Mouse (Mus musculus) stomach, embryonic 16.5 days (tissue): ENCODE results near the gene Pold1. TPM values are rescaled to one million over a fixed set of nuclear protein-coding genes. Genes with fewer than 3 reads are reported as not detected.

Source experiments
- ATAC-seq: fragments of 200-750 bp; cut with Nextera tagmentation; 2 replicates; pipeline ENCODE4 v1.8.0; 2017; ENCODE audit warnings: moderate number of reproducible peaks, moderate TSS enrichment; ENCODE audit not compliant: insufficient read depth, low FRiP score
- H3K27ac ChIP-seq: fragments of 300-500 bp; sonication (generic); 2 replicates; pipeline ENCODE4 v1.5.1; 2014; ENCODE audit warnings: low read length
- H3K27me3 ChIP-seq: fragments of 300-500 bp; sonication (generic); 2 replicates; pipeline ENCODE4 v1.6.1; 2014; ENCODE audit warnings: low read length, control low read depth, mixed read lengths; ENCODE audit not compliant: control insufficient read depth, insufficient read depth
- H3K36me3 ChIP-seq: fragments of 300-500 bp; sonication (generic); 2 replicates; pipeline ENCODE4 v1.6.1; 2014; ENCODE audit warnings: low read length; ENCODE audit not compliant: control insufficient read depth, insufficient read depth
- H3K4me1 ChIP-seq: fragments of 300-500 bp; sonication (generic); 2 replicates; pipeline ENCODE4 v1.6.1; 2014; ENCODE audit warnings: low read length, control low read depth, mixed read lengths; ENCODE audit not compliant: control insufficient read depth, insufficient read depth
- H3K4me2 ChIP-seq: fragments of 300-500 bp; sonication (generic); 2 replicates; pipeline ENCODE4 v1.6.1; 2014; ENCODE audit warnings: low read depth, low read length, mixed read lengths
- H3K4me3 ChIP-seq: fragments of 300-500 bp; sonication (generic); replicated peaks from 2 replicates; pipeline ENCODE4 v1.5.1; 2014; ENCODE audit warnings: mild to moderate bottlenecking, low read length
- H3K9ac ChIP-seq: fragments of 300-500 bp; sonication (generic); 2 replicates; pipeline ENCODE4 v1.6.1; 2014; ENCODE audit warnings: low read length
- H3K9me3 ChIP-seq: fragments of 300-500 bp; sonication (generic); replicated peaks from 2 replicates; pipeline ENCODE4 v1.6.1; 2016; ENCODE audit warnings: low read length, control low read depth; ENCODE audit not compliant: control insufficient read depth
- WGBS: fragments of 180-500 bp; shearing (Covaris S2); extraction: QIAGEN DNeasy Blood & Tissue Kit; methylation state at CpG from one replicate; pipeline ENCODE4 v1.1.7; 2014; 5-methylcytosine and 5-hydroxymethylcytosine counted together
- polyA plus RNA-seq: library from polyadenylated mRNA; unstranded; fragments of >200 nt; fragmentation: Nextera tagmentation; extraction: Ambion mirVana; gene quantifications from 2 replicates; pipeline ENCODE4 v1.2.1, GENCODE M21; 2015

Gene Pold1
- polyA plus RNA-seq, 1 experiment from 2014 or later, result 70.3 TPM

GRCm38 (mm10) chr7:44494681-44495080 is 54.0 kb downstream of the Pold1 start:
- Histone ChIP-seq H3K27ac (no peak overlapping the region), H3K4me3 (no peak overlapping the region), H3K9ac (no peak overlapping the region), H3K4me1 (peaks cover 15% of the 10 kb centered on the region), H3K9me3 (no peaks in the 10 kb centered on the region), H3K27me3 (no peaks in the 10 kb centered on the region), H3K4me2 (no peak overlapping the region), H3K36me3 (peaks cover 10% of the 10 kb centered on the region; the same call in 1 of the 2 replicates)
- no peak for ATAC-seq
- WGBS, result 91% methylated on average over 12 of the region's 12 CpGs

GRCm38 (mm10) chr7:44492166-44492826 is 56.4 kb downstream of the Pold1 start:
- no peak for ATAC-seq
- peaks cover 15% of the 10 kb centered on the region for H3K4me1 ChIP-seq
- no peak overlapping the region for H3K4me3 ChIP-seq
- no peaks in the 10 kb centered on the region for H3K27me3 ChIP-seq
- H3K9ac ChIP-seq, result no peak overlapping the region
- H3K4me2 ChIP-seq, result no peak overlapping the region
- WGBS, result 92% methylated on average over 21 of the region's 21 CpGs
- peaks cover 10% of the 10 kb centered on the region; the same call in 1 of the 2 replicates for H3K36me3 ChIP-seq
- H3K9me3 ChIP-seq, result no peaks in the 10 kb centered on the region
- H3K27ac ChIP-seq, result no peak overlapping the region

- 98% methylated on average over 5 of the region's 5 CpGs for WGBS
- no peak overlapping the region for H3K4me3 ChIP-seq
- no peaks in the 10 kb centered on the region for H3K27me3 ChIP-seq
- H3K4me2 ChIP-seq, result no peak overlapping the region
- ATAC-seq, result no peak
- H3K36me3 ChIP-seq, result peaks cover 10% of the 10 kb centered on the region; the same call in 1 of the 2 replicates
- H3K27ac ChIP-seq, result no peak overlapping the region
- H3K4me1 ChIP-seq, result peaks cover 12% of the 10 kb centered on the region
- H3K9ac ChIP-seq, result no peak overlapping the region
- no peaks in the 10 kb centered on the region for H3K9me3 ChIP-seq
Observed at GRCm38 (mm10) chr7:44491391-44491790, 57.3 kb downstream of the Pold1 start.

GRCm38 (mm10) chr7:44490281-44490680 is 58.4 kb downstream of the Pold1 start:
- WGBS, result 88% methylated on average over 4 of the region's 4 CpGs
- H3K4me2 ChIP-seq, result no peak overlapping the region
- H3K9ac ChIP-seq, result no peak overlapping the region
- no peaks in the 10 kb centered on the region for H3K9me3 ChIP-seq
- H3K36me3 ChIP-seq, result peaks cover 10% of the 10 kb centered on the region; the same call in 1 of the 2 replicates
- H3K27me3 ChIP-seq, result no peaks in the 10 kb centered on the region
- no peak overlapping the region for H3K4me3 ChIP-seq
- H3K4me1 ChIP-seq, result peaks cover 6% of the 10 kb centered on the region
- no peak for ATAC-seq
- no peak overlapping the region for H3K27ac ChIP-seq

- no peak overlapping the region for H3K4me2 ChIP-seq
- no peaks in the 10 kb centered on the region for H3K4me1 ChIP-seq
- no peak overlapping the region for H3K4me3 ChIP-seq
- H3K27ac ChIP-seq, result no peak overlapping the region
- no peak for ATAC-seq
- no peak overlapping the region for H3K9ac ChIP-seq
- WGBS, result 88% methylated on average over 8 of the region's 8 CpGs
- H3K9me3 ChIP-seq, result no peaks in the 10 kb centered on the region
- H3K27me3 ChIP-seq, result no peaks in the 10 kb centered on the region
- peaks cover 10% of the 10 kb centered on the region; the same call in 1 of the 2 replicates for H3K36me3 ChIP-seq
Observed at GRCm38 (mm10) chr7:44488545-44488944, 60.1 kb downstream of the Pold1 start.

- H3K27ac ChIP-seq, result no peak overlapping the region
- no peak overlapping the region for H3K4me2 ChIP-seq
- no peaks in the 10 kb centered on the region for H3K9me3 ChIP-seq
- H3K4me1 ChIP-seq, result no peaks in the 10 kb centered on the region
- ATAC-seq, result no peak
- H3K36me3 ChIP-seq, result peaks cover 10% of the 10 kb centered on the region; the same call in 1 of the 2 replicates
- H3K4me3 ChIP-seq, result no peak overlapping the region
- H3K9ac ChIP-seq, result no peak overlapping the region
- no peaks in the 10 kb centered on the region for H3K27me3 ChIP-seq
- 86% methylated on average over 7 of the region's 7 CpGs for WGBS
Observed at GRCm38 (mm10) chr7:44487936-44488335, 60.7 kb downstream of the Pold1 start.

- Histone ChIP-seq H3K4me2 (no peak overlapping the region), H3K9ac (no peak overlapping the region), H3K9me3 (no peaks in the 10 kb centered on the region), H3K27me3 (no peaks in the 10 kb centered on the region), H3K27ac (no peak overlapping the region), H3K36me3 (peaks cover 4% of the 10 kb centered on the region; the same call in 1 of the 2 replicates), H3K4me1 (no peaks in the 10 kb centered on the region), H3K4me3 (no peak overlapping the region)
- WGBS, result 64% methylated on average over 13 of the region's 13 CpGs
- no peak for ATAC-seq
Observed at GRCm38 (mm10) chr7:44486927-44487575, 61.6 kb downstream of the Pold1 start.

- 73% methylated on average over 7 of the region's 7 CpGs for WGBS
- ATAC-seq, result no peak
- H3K27ac ChIP-seq, result no peak overlapping the region
Observed at GRCm38 (mm10) chr7:44485572-44486195, 63.0 kb downstream of the Pold1 start.

More at GRCm38 (mm10) chr7:44485572-44486195, 63.0 kb downstream of the Pold1 start:
- no peaks in the 10 kb centered on the region for H3K36me3 ChIP-seq
- no peak overlapping the region for H3K9ac ChIP-seq
- H3K4me1 ChIP-seq, result no peaks in the 10 kb centered on the region
- no peak overlapping the region for H3K4me2 ChIP-seq
- no peak overlapping the region for H3K4me3 ChIP-seq
- no peaks in the 10 kb centered on the region; the same call in 1 of the 2 replicates for H3K27me3 ChIP-seq
- no peaks in the 10 kb centered on the region for H3K9me3 ChIP-seq
